Mouse (Mus musculus): ENCODE results near the gene Vhl. TPM values are rescaled to one million over a fixed set of nuclear protein-coding genes. Genes with fewer than 3 reads are reported as not detected.

Gene Vhl
- total and polyA plus RNA-seq, 3 experiments, result 12.0 to 12.5 TPM; not detected in 1

DNA sequence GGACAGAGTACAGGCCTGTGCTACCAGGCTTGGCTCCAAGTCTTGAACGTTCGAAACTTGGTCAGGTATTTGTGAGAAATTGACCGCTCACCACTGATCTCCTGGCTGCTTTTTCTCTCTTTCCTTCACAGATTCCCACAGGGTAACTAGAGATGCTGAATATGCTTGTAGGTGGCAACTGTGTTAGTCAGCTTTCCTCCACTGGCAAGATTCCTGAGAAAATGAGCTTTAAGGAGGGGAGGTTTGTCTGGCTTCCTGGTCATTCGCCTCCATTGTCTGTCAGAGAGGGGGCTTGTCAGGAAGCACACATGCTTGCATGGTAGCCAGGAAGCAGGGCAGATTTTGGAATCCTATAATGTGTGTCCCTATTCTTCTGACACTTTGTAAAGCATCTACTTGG, 40.7 kb upstream of the Vhl start:
- no peak for TF ChIP-seq BHLHE40 (IDR thresholded peaks at IDR 0.05; ENCODE audit: borderline replicate concordance, low read depth, low read length)
- TF ChIP-seq CHD1 (IDR thresholded peaks at IDR 0.05; ENCODE audit: low read depth, low read length), result no peak
- no peak for TF ChIP-seq JUND (IDR thresholded peaks at IDR 0.05; ENCODE audit: low read depth, low read length)
- no peak for TF ChIP-seq UBTF (IDR thresholded peaks at IDR 0.05; ENCODE audit: borderline replicate concordance, insufficient read depth, low read depth, low read length)
- TF ChIP-seq CTCF (IDR thresholded peaks at IDR 0.05 in 2 of 3, conservative IDR thresholded peaks at IDR 0.05 in 1 of 3; ENCODE audit: control insufficient read depth in 1 of 3, insufficient read depth in 1 of 3, low read depth in 2 of 3, low read length in 3 of 3, poor library complexity in 1 of 3, severe bottlenecking in 1 of 3), result no peak
- no peak for TF ChIP-seq USF2 (IDR thresholded peaks at IDR 0.05; ENCODE audit: borderline replicate concordance in 1 of 2, insufficient read depth in 1 of 2, low read depth in 1 of 2, low read length in 2 of 2)
- TF ChIP-seq GABPA (IDR thresholded peaks at IDR 0.05; ENCODE audit: low read depth, low read length), result no peak
- no peak for TF ChIP-seq MAFK (IDR thresholded peaks at IDR 0.05; ENCODE audit: borderline replicate concordance, low read depth, low read length)
- no peak for TF ChIP-seq HCFC1 (IDR thresholded peaks at IDR 0.05; ENCODE audit: low read depth, low read length)
- TF ChIP-seq GATA1 (IDR thresholded peaks at IDR 0.05; ENCODE audit: low read depth, low read length), result no peak
- no peaks in the 10 kb centered on the region for H3K9me3 ChIP-seq (replicated peaks; ENCODE audit: insufficient read depth, low read length)
- H3K27me3 ChIP-seq (ENCODE audit: control insufficient read depth in 1 of 2, insufficient read depth in 2 of 2, low read length in 2 of 2), result no peaks in the 10 kb centered on the region
- no peak for DNase-seq (ENCODE audit: low read depth, low spot score)
- no peak overlapping the region for H3K4me3 ChIP-seq (ENCODE audit: control insufficient read depth in 1 of 2, insufficient read depth in 1 of 2, low read depth in 2 of 2, low read length in 2 of 2)
- H3K36me3 ChIP-seq (ENCODE audit: control insufficient read depth in 1 of 2, insufficient read depth in 2 of 2, low read length in 2 of 2), result peaks cover 0 to 2% of the 10 kb centered on the region in 2 experiments; a peak in 1 of 4 replicates
- no peaks in the 10 kb centered on the region for H3K79me2 ChIP-seq (ENCODE audit: control insufficient read depth, insufficient read depth, low read length, poor library complexity)
- no peak overlapping the region for H3K27ac ChIP-seq (ENCODE audit: control insufficient read depth, low read depth, low read length)
- no peaks in the 10 kb centered on the region for H3K4me1 ChIP-seq (ENCODE audit: control insufficient read depth in 1 of 2, insufficient read depth in 2 of 2, low read length in 2 of 2)
- H3K9ac ChIP-seq (ENCODE audit: control insufficient read depth, low read depth, low read length, poor library complexity, severe bottlenecking), result no peak overlapping the region

GRCm38 (mm10) chr6:113585065-113585464, 38.7 kb upstream of the Vhl start:
- Histone ChIP-seq H3K9me3 (replicated peaks; ENCODE audit: insufficient read depth, low read length) (no peaks in the 10 kb centered on the region), H3K79me2 (ENCODE audit: control insufficient read depth, insufficient read depth, low read length, poor library complexity) (no peaks in the 10 kb centered on the region), H3K9ac (ENCODE audit: control insufficient read depth, low read depth, low read length, poor library complexity, severe bottlenecking) (no peak overlapping the region), H3K4me1 (ENCODE audit: control insufficient read depth in 1 of 2, insufficient read depth in 2 of 2, low read length in 2 of 2) (no peaks in the 10 kb centered on the region), H3K4me3 (ENCODE audit: control insufficient read depth in 1 of 2, insufficient read depth in 1 of 2, low read depth in 2 of 2, low read length in 2 of 2) (no peak overlapping the region), H3K27me3 (ENCODE audit: control insufficient read depth in 1 of 2, insufficient read depth in 2 of 2, low read length in 2 of 2) (no peaks in the 10 kb centered on the region), H3K27ac (ENCODE audit: control insufficient read depth, low read depth, low read length) (no peak overlapping the region), H3K36me3 (ENCODE audit: control insufficient read depth in 1 of 2, insufficient read depth in 2 of 2, low read length in 2 of 2) (peaks cover 0 to 2% of the 10 kb centered on the region in 2 experiments; a peak in 1 of 4 replicates)
- DNase-seq (ENCODE audit: low read depth, low spot score), result no peak
- TF ChIP-seq NELFE (IDR thresholded peaks at IDR 0.05; ENCODE audit: low read depth, low read length) (no peak), MAX (IDR thresholded peaks at IDR 0.05; ENCODE audit: low read length) (no peak), USF2 (IDR thresholded peaks at IDR 0.05; ENCODE audit: borderline replicate concordance in 1 of 2, insufficient read depth in 1 of 2, low read depth in 1 of 2, low read length in 2 of 2) (no peak), ZNF384 (IDR thresholded peaks at IDR 0.05; ENCODE audit: low read depth, low read length) (no peak), CHD2 (IDR thresholded peaks at IDR 0.05; ENCODE audit: low read length) (no peak), NRF1 (IDR thresholded peaks at IDR 0.05; ENCODE audit: insufficient read depth, low read depth, low read length, poor library complexity, severe bottlenecking) (no peak), ZKSCAN1 (IDR thresholded peaks at IDR 0.05; ENCODE audit: low read depth, low read length) (no peak), ETS1 (IDR thresholded peaks at IDR 0.05; ENCODE audit: low read depth, low read length) (no peak), POLR2AphosphoS5 (IDR thresholded peaks at IDR 0.05; ENCODE audit: borderline replicate concordance, low read depth, low read length) (no peak), POLR2A (IDR thresholded peaks at IDR 0.05; ENCODE audit: control insufficient read depth in 1 of 2, insufficient read depth in 1 of 2, low read depth in 1 of 2, low read length in 2 of 2, poor library complexity in 1 of 2) (no peak), CHD1 (IDR thresholded peaks at IDR 0.05; ENCODE audit: low read depth, low read length) (no peak)

All from MEL (cell line).